Mouse (Mus musculus) liver, embryonic 16.5 days (tissue): ENCODE results near the gene Dbt. TPM values are rescaled to one million over a fixed set of nuclear protein-coding genes. Genes with fewer than 3 reads are reported as not detected.

Experiments used
- ATAC-seq: fragments of 200-750 bp; cut with Nextera tagmentation; 2 replicates; pipeline ENCODE4 v1.8.0; 2017; ENCODE audit warnings: low read depth, mild to moderate bottlenecking, moderate number of reproducible peaks, moderate library complexity
- H3K27ac ChIP-seq: fragments of 300-500 bp; sonication (generic); 2 replicates; pipeline ENCODE4 v1.5.1; 2014; ENCODE audit warnings: mild to moderate bottlenecking, low read length
- H3K27me3 ChIP-seq: fragments of 300-500 bp; sonication (generic); 2 replicates; pipeline ENCODE4 v1.6.1; 2014; ENCODE audit warnings: low read depth, low read length, mixed read lengths; ENCODE audit not compliant: control insufficient read depth, insufficient read depth
- H3K36me3 ChIP-seq: fragments of 300-500 bp; sonication (generic); 2 replicates; pipeline ENCODE4 v1.6.1; 2014; ENCODE audit warnings: mild to moderate bottlenecking; ENCODE audit not compliant: control insufficient read depth, insufficient read depth
- H3K4me1 ChIP-seq: fragments of 300-500 bp; sonication (generic); 2 replicates; pipeline ENCODE4 v1.6.1; 2014; ENCODE audit warnings: low read depth, low read length, mixed read lengths; ENCODE audit not compliant: control insufficient read depth
- H3K4me2 ChIP-seq: fragments of 300-500 bp; sonication (generic); 2 replicates; pipeline ENCODE4 v1.6.1; 2014; ENCODE audit warnings: low read depth, low read length, mixed read lengths
- H3K4me3 ChIP-seq: fragments of 300-500 bp; sonication (generic); 2 replicates; pipeline ENCODE4 v1.5.1; 2014; ENCODE audit warnings: low read depth, mild to moderate bottlenecking, low read length
- H3K9ac ChIP-seq: fragments of 300-500 bp; sonication (generic); 2 replicates; pipeline ENCODE4 v1.6.1; 2014; ENCODE audit warnings: low read depth, low read length
- H3K9me3 ChIP-seq: fragments of 300-500 bp; sonication (generic); replicated peaks from 2 replicates; pipeline ENCODE4 v1.6.1; 2016; ENCODE audit warnings: low read length; ENCODE audit not compliant: control insufficient read depth
- WGBS: fragments of 180-500 bp; shearing (Covaris S2); extraction: QIAGEN DNeasy Blood & Tissue Kit; methylation state at CpG from one replicate; pipeline ENCODE4 v1.1.7; 2014; ENCODE audit not compliant: insufficient replicate concordance; 5-methylcytosine and 5-hydroxymethylcytosine counted together
- polyA plus RNA-seq: library from polyadenylated mRNA; unstranded; fragments of >200 nt; fragmentation: Nextera tagmentation; extraction: Ambion mirVana; gene quantifications from 2 replicates; pipeline ENCODE4 v1.2.1, GENCODE M21; 2015

The Dbt gene
- polyA plus RNA-seq = 19.4 and 19.9 TPM in 2 replicates

DNA sequence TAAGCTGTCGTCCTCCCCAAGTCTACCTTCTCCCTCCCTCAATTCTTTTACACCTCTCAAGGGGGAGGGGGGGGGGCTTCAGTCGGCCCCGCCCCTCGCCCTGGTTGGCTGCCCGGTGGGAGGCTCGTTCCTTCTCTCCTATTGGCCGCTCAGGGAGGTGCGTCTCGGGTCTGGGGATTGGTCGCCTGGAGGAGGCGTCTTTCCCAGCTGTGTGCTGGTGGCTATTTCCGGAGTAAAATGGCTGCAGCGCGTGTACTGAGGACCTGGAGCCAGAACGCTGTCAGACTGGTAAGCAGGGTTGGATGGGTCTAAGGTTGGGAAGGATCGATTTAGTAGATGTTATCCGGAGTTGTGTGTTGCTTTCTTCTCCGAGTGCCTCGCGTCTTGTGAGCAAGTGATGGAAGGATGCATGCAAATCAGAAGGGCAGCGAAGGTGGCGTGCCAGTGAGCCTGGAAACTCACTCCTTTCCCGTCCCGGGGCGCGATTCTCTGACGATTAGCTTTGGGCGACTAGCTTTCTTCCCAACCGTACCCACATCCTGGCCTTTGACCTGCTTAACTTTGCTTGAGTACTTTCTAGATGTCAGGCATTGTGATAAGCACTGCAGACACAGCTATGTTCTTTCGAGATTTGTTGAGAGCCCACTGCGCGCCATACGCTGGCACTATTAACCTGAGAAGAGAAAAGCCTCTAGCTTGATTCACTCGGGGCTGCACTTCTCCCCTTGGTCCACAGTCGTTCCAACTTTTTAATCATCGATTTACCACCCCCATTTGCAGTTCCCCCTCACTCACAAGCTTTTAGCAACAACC is at the start of gene Dbt:
Dbt (plus strand) TSS at position 167 of the 813 bp plus-strand sequence.
- peak; percentile 79 for ATAC-seq
- H3K4me3 ChIP-seq = peak within 1 kb of the TSS; percentile 61
- H3K4me1 ChIP-seq = peaks cover 11% of the 10 kb centered on the region
- H3K4me2 ChIP-seq = peak within 1 kb of the TSS; percentile 71
- WGBS = 1% methylated on average over 36 of the region's 36 CpGs
- H3K27ac ChIP-seq = no peak within 1 kb of the TSS
- H3K36me3 ChIP-seq = no peaks in the 10 kb centered on the region
- H3K9ac ChIP-seq = peak within 1 kb of the TSS; percentile 46
- no peaks in the 10 kb centered on the region for H3K27me3 ChIP-seq
- H3K9me3 ChIP-seq = no peaks in the 10 kb centered on the region

DNA sequence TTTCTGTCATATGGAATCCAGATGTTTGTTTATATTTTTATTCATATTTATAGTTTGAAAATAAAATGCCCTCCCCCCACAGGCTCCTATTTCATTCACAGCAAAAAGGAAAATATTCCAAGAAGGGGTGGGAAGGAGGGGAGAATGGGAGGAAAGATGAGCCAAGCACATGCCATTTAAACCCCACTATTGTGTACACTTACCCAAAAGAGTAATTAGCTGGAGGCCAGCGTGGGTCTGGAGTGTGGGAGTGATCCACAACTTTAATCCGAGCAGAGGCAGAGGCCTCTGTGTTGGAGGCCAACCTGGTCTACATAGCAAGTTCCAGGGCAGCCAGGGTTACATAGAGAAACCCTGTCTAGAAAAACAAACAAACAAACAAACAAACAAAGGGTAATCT is 48.6 kb upstream of the Dbt start:
- no peak for ATAC-seq
- Histone ChIP-seq H3K4me3 (no peak overlapping the region), H3K4me2 (no peak overlapping the region), H3K36me3 (no peaks in the 10 kb centered on the region), H3K9me3 (no peaks in the 10 kb centered on the region), H3K4me1 (no peaks in the 10 kb centered on the region), H3K27ac (no peak overlapping the region), H3K27me3 (no peaks in the 10 kb centered on the region), H3K9ac (no peak overlapping the region)
- 33% methylated on average over 2 of the region's 2 CpGs for WGBS

DNA sequence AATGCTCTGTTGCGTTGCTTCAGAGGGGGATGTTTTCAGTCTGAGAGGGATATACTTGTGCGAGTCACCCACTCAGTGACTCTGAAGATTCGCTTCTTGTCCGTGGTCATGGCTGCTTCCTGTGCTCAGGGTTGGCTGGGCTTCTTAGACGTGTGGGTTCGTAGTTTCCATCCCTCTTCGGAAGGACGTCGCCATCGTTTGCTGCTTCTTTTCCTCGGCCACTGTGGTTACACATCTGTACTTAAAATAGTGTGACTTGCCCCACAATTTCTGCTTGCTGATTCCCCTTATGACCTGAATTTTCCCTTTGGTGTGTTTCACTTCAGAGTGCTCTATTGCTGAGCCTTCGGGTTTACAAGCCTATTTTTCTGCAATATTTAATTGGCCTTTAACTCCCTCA is 47.2 kb upstream of the Dbt start:
- Histone ChIP-seq H3K4me1 (no peaks in the 10 kb centered on the region), H3K27ac (no peak overlapping the region), H3K4me3 (no peak overlapping the region), H3K9me3 (no peaks in the 10 kb centered on the region), H3K36me3 (no peaks in the 10 kb centered on the region), H3K27me3 (no peaks in the 10 kb centered on the region), H3K9ac (no peak overlapping the region), H3K4me2 (no peak overlapping the region)
- no peak for ATAC-seq
- 34% methylated on average over 12 of the region's 12 CpGs for WGBS

DNA sequence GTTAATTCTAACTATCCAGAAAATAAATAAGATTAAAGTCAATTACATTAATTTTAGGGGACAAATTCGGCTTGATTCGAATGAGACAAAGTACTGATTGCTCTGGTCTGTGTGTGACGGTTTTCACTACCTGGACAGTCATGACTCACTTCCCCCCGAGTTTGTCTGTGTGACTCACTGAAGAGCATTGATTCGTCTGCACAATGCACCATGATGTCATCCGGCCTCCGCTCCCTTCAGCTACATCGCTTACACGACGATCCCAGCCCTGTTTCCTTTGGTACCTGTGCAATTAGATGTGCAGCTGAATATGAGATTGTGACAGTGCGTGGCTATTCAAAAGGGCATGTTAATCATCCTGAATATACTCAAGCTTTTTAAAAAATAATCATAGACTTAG is 38.3 kb upstream of the Dbt start:
- Histone ChIP-seq H3K9me3 (no peaks in the 10 kb centered on the region), H3K4me1 (no peaks in the 10 kb centered on the region), H3K27me3 (no peaks in the 10 kb centered on the region), H3K27ac (no peak overlapping the region), H3K9ac (no peak overlapping the region), H3K4me2 (no peak overlapping the region), H3K36me3 (no peaks in the 10 kb centered on the region), H3K4me3 (no peak overlapping the region)
- ATAC-seq = no peak
- 50% methylated on average over 11 of the region's 11 CpGs for WGBS

DNA sequence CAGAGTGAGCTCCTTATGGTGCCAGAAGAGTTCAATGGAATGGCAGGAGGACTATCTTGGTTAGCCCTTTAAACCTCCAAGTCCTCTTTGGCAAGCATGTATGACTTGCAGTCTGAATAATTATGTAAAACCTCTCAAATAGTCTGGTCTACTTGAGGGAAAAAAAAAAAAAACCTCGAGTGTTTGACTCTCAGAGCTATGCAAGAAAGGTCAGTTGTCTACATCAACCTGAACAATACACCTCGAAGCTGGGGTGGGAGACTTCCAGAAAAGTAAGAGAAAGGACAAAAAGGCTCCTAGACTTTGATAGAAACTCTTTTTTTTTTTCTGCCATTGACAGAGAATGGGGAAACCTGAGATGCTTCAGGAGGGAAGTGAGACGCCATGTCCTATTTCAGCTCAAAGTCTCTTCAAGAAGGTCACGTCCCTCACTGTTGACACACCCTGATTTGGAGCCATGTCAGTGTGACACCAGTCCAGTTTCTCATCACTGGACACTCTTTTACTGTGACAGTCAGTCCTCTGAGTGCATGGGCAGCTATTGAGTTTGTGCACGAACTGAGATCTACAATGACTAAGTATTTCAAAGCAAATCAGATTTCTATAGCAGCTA is 36.1 kb upstream of the Dbt start:
- Histone ChIP-seq H3K27ac (no peak overlapping the region), H3K36me3 (no peaks in the 10 kb centered on the region), H3K4me1 (no peaks in the 10 kb centered on the region), H3K9me3 (no peaks in the 10 kb centered on the region), H3K4me2 (no peak overlapping the region), H3K9ac (no peak overlapping the region), H3K4me3 (no peak overlapping the region), H3K27me3 (no peaks in the 10 kb centered on the region)
- no peak for ATAC-seq
- 46% methylated on average over 5 of the region's 5 CpGs for WGBS

DNA sequence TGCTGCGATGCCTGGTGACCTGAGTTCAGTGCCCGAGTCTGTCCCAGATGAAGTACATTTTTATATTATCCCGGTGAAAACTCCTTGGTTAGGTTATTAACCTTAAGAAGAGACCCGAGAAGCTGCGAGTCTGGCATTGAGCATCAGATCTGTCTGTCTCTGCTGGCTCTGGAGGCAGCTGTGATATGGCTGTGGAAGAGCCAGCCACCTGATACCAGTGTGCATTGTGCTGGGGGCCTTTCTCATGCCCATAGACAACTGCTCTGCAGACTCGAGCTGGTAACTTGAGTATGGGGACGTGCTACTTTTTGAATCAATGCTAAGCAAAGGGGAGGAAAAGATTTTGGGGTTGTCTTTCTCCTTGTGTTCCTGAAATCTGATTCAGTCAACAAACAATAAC is 35.5 kb upstream of the Dbt start:
- no peak overlapping the region for H3K9ac ChIP-seq
- ATAC-seq = no peak
- 71% methylated on average over 7 of the region's 7 CpGs for WGBS

DNA sequence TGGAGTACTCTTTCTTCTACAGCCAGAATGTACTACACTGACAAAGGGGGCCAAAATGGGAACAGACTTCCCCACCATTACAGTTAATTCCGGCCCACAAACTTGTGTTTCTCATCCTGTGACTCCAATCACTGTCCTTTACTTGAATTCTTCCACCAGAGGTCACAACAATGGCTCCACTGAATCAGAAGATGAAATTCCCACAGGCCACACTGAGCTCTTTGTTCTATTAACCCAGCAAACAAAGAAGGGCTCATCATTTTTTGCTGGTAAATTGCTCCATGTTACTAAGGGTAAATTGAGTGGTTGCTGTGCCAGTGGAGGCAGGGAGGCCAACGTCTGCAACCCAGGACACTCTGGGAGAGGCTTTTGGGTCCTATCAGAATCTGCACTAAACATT is 32.8 kb upstream of the Dbt start:
- WGBS = 61% methylated on average over 2 of the region's 2 CpGs
- H3K9ac ChIP-seq = no peak overlapping the region
- no peak overlapping the region for H3K4me3 ChIP-seq
- no peaks in the 10 kb centered on the region for H3K9me3 ChIP-seq
- ATAC-seq = no peak
- H3K27me3 ChIP-seq = no peaks in the 10 kb centered on the region
- no peaks in the 10 kb centered on the region for H3K4me1 ChIP-seq
- H3K4me2 ChIP-seq = no peak overlapping the region
- H3K36me3 ChIP-seq = no peaks in the 10 kb centered on the region
- H3K27ac ChIP-seq = no peak overlapping the region

More for the DNA sequence above, 35.5 kb upstream of the Dbt start:
- Histone ChIP-seq H3K9me3 (no peaks in the 10 kb centered on the region), H3K27me3 (no peaks in the 10 kb centered on the region), H3K27ac (no peak overlapping the region), H3K4me3 (no peak overlapping the region), H3K4me1 (no peaks in the 10 kb centered on the region), H3K4me2 (no peak overlapping the region), H3K36me3 (no peaks in the 10 kb centered on the region)

DNA sequence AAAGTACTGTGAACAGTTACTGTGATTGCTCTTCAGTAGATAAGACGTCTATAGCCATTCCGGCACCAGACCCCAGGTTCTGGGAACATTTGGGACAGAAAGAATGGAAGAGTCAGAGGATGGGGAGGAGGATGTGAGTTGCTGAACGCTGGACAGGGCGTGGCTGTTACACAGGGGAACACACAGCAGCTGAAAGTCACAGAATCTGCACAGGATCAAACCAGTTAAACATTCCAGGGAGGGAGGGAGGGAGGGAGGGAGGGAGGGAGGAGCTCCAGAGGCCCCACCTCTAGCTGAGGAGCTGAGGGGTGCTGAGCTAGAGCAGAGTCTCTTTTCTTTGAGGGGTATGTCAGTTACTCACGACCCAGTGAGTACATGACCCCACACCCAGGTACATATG is 31.9 kb upstream of the Dbt start:
- no peak overlapping the region for H3K4me2 ChIP-seq
- no peaks in the 10 kb centered on the region for H3K9me3 ChIP-seq
- H3K27me3 ChIP-seq = no peaks in the 10 kb centered on the region
- no peaks in the 10 kb centered on the region for H3K4me1 ChIP-seq
- H3K9ac ChIP-seq = no peak overlapping the region
- H3K4me3 ChIP-seq = no peak overlapping the region
- no peaks in the 10 kb centered on the region for H3K36me3 ChIP-seq
- 46% methylated on average over 5 of the region's 5 CpGs for WGBS
- no peak overlapping the region for H3K27ac ChIP-seq
- no peak for ATAC-seq

DNA sequence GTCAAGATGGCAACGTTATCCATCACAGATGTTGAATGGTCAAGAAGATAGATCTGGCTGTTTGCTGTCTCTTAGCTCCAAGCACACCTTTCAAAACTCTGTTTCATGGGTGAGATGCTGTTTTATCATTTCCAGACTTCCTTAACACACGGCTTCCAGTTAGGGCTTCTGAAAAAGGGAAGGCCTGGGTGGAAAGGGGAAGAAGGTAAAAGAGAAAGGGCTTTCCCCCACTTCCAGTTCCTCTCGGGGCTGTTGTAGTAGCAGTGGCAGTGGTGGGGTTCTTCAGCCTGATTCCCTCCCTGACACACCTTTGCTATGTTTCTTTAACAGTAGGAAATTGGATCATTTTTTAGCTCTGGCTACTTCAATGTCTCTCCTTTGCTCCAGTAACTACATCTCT is 30.1 kb upstream of the Dbt start:
- ATAC-seq = no peak

More for the DNA sequence above, 30.1 kb upstream of the Dbt start:
- 25% methylated on average over 3 of the region's 3 CpGs for WGBS
- no peak overlapping the region for H3K4me3 ChIP-seq
- no peaks in the 10 kb centered on the region for H3K27me3 ChIP-seq
- no peak overlapping the region for H3K27ac ChIP-seq
- H3K4me2 ChIP-seq = no peak overlapping the region
- no peaks in the 10 kb centered on the region for H3K36me3 ChIP-seq
- no peak overlapping the region for H3K9ac ChIP-seq
- no peaks in the 10 kb centered on the region for H3K4me1 ChIP-seq
- H3K9me3 ChIP-seq = no peaks in the 10 kb centered on the region
